Mouse (Mus musculus) small intestine, adult 2 months (tissue): Measurements from ENCODE around the gene Igfbp4. TPM values are rescaled to one million over a fixed set of nuclear protein-coding genes. Genes with fewer than 3 reads are reported as not detected.

Experiments
- H3K27ac ChIP-seq: fragments of 200-500 bp; 2 replicates; pipeline ENCODE4 v1.5.1; 2012; ENCODE audit warnings: low read depth, low read length, control low read depth, inconsistent platforms; ENCODE audit not compliant: insufficient read depth
- H3K27me3 ChIP-seq: fragments of 200-500 bp; 2 replicates; pipeline ENCODE4 v1.6.1; 2012; ENCODE audit warnings: mild to moderate bottlenecking, moderate library complexity, low read length, inconsistent platforms; ENCODE audit not compliant: control insufficient read depth, insufficient read depth
- H3K36me3 ChIP-seq: fragments of 200-500 bp; 2 replicates; pipeline ENCODE4 v1.6.1; 2012; ENCODE audit warnings: mild to moderate bottlenecking, low read length, control low read depth, inconsistent platforms; ENCODE audit not compliant: control insufficient read depth, insufficient read depth
- H3K4me1 ChIP-seq: fragments of 200-500 bp; 2 replicates; pipeline ENCODE4 v1.6.1; 2012; ENCODE audit warnings: low read length, inconsistent platforms, mixed read lengths; ENCODE audit not compliant: control insufficient read depth, insufficient read depth, insufficient read length
- H3K4me3 ChIP-seq: fragments of 200-500 bp; 2 replicates; pipeline ENCODE4 v1.5.1; 2012; ENCODE audit warnings: low read depth, mild to moderate bottlenecking, control low read depth, inconsistent platforms, low read length, moderate library complexity
- CTCF ChIP-seq: fragments of 200-500 bp; IDR thresholded peaks from 2 replicates; pipeline ENCODE4 v1.5.1; 2012; ENCODE audit warnings: low read depth, mild to moderate bottlenecking, control low read depth, inconsistent platforms, low read length, moderate library complexity, mixed read lengths; ENCODE audit not compliant: insufficient replicate concordance, insufficient read length; ENCODE audit errors: extremely low read depth
- POLR2A ChIP-seq: fragments of 200-500 bp; IDR thresholded peaks from 2 replicates; pipeline ENCODE4 v1.6.1; 2012; ENCODE audit warnings: low read depth, mild to moderate bottlenecking, control low read depth, inconsistent platforms, low read length, moderate library complexity
- WGBS: fragments of 180-500 bp; shearing (Covaris S2); methylation state at CpG from one replicate; pipeline ENCODE4 v1.1.7; 2018; 5-methylcytosine and 5-hydroxymethylcytosine counted together
- polyA plus RNA-seq: library from polyadenylated mRNA; depleted of rRNA; stranded (reverse); fragments of >200 nt; gene quantifications from 2 replicates; pipeline ENCODE4 v1.2.3, GENCODE M21; 2012

The Igfbp4 gene
- polyA plus RNA-seq, 1 experiment: 71.6 TPM

DNA sequence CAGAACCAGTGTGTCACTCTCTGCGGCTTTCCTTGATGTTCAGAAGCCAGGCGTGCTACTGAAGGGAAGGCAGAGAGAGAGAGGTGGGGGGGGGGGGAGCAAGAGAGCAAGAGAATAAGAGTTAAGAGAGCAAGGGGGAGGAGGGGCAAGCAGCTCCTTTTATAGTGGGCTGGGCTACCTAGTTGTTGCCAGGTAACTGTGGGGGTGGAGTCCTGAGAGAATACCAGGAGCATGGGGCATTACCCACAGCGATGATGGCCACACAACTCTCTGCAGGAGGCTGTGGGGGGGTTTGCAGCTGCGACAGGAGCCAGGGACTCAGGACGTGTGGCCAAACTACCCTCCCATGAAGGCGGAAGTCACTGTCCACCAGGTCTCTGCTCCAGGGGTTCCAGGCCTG, 15.2 kb upstream of the Igfbp4 start:
- Histone ChIP-seq H3K4me3 (no peak overlapping the region), H3K27ac (no peak overlapping the region), H3K4me1 (no peaks in the 10 kb centered on the region), H3K36me3 (peaks cover 3% of the 10 kb centered on the region; the same call in 1 of the 2 replicates), H3K27me3 (no peaks in the 10 kb centered on the region)
- no peak for TF ChIP-seq CTCF
- TF ChIP-seq POLR2A: no peak
- 91% methylated on average over 6 of the region's 6 CpGs for WGBS

DNA sequence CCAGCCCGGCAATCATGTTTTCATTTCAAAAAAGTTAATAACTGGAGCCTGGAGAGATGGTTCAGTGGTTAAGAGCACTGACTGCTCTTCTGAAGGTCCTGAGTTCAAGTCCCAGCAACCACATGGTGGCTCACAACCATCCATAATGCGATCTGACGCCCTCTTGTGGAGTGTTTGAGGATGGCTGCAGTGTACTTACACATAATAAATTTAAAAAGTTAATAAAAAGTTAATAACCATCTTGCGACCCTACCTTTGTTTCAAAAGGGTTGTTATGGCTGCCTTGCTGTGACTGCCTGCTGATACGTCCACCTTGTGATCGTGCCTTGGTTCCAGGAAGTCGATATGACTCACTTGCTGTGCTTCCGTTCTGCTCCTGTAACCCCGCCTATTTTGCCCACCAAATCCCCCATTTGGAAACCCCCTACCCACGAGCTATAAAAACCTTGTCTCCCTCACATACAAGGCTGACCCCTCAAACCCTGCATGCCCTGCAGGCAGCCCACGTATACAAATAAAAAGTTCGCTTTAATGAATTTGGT, 14.1 kb upstream of the Igfbp4 start:
- Histone ChIP-seq H3K4me3 (no peak overlapping the region), H3K36me3 (0 out of 2 replicates have a peak, but pooled peaks cover 2% of the 10 kb centered on the region), H3K27me3 (no peaks in the 10 kb centered on the region), H3K4me1 (no peaks in the 10 kb centered on the region), H3K27ac (no peak overlapping the region)
- 83% methylated on average over 12 of the region's 12 CpGs for WGBS
- TF ChIP-seq CTCF (no peak), POLR2A (no peak)

DNA sequence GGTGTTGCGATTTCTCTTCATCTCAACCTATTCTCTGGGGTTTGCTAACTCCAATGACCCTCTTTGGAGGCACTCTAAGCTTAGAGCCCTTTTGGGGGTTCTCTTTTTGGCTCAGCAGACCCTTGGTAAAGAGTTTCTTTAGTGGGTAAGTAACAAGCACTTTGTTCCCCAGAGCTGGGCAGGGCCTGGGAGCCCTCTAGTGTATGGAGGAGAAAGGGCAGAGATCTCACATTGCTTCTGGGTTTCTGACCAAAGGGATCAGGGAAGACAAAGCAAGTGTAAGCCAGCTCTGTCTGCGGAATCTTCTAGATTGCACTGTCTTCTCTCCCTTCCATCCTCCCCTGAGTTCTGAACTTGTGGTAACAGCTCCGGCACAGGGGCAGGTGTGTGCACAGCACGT, 5.7 kb upstream of the Igfbp4 start:
- TF ChIP-seq CTCF (peak; percentile 34; the same call in 1 of the 2 replicates), POLR2A (no peak)
- H3K4me1 ChIP-seq: no peaks in the 10 kb centered on the region
- H3K27ac ChIP-seq: no peak overlapping the region
- no peaks in the 10 kb centered on the region for H3K27me3 ChIP-seq
- 72% methylated on average over 4 of the region's 4 CpGs for WGBS
- H3K36me3 ChIP-seq: no peaks in the 10 kb centered on the region
- H3K4me3 ChIP-seq: no peak overlapping the region

DNA sequence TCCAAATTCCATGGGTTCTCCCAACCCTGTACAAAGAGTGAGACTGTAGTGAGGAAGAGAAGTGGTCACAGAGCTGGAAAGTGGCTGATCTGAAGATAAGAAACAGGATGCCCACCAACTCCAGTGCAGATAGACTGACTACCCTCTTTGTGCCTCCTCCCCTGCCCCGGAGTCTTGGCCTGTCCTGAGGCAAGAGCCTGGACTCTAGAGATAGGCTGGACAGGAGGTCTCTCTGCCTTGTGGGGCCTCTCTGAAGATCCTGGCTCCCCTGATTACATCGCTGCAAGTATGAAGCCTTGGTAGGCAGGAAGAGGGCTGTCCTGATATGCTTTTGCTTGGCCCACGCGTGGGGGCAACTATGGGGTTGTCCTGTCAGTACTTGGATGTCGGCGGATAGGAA, 4.8 kb upstream of the Igfbp4 start:
- no peak for TF ChIP-seq POLR2A
- TF ChIP-seq CTCF: no peak
- Histone ChIP-seq H3K27me3 (0 out of 2 replicates have a peak, but pooled peaks cover 2% of the 10 kb centered on the region), H3K4me3 (no peak overlapping the region), H3K4me1 (peaks cover 8% of the 10 kb centered on the region), H3K36me3 (no peaks in the 10 kb centered on the region), H3K27ac (no peak overlapping the region)
- 80% methylated on average over 6 of the region's 6 CpGs for WGBS

- H3K36me3 ChIP-seq: no peaks in the 10 kb centered on the region
- peak overlapping the region; percentile 56 for H3K4me3 ChIP-seq
- 0 out of 2 replicates have a peak, but pooled peaks cover 3% of the 10 kb centered on the region for H3K27me3 ChIP-seq
- under 1% methylated on average over 15 of the region's 15 CpGs for WGBS
- H3K27ac ChIP-seq: no peak overlapping the region
- TF ChIP-seq POLR2A: peak; percentile 14; the same call in 1 of the 2 replicates
- TF ChIP-seq CTCF: peak; percentile 75; the same call in 1 of the 2 replicates
- peaks cover 20% of the 10 kb centered on the region for H3K4me1 ChIP-seq
Observed at GRCm38 (mm10) chr11:99039782-99040181, 1.3 kb upstream of the Igfbp4 start.

DNA sequence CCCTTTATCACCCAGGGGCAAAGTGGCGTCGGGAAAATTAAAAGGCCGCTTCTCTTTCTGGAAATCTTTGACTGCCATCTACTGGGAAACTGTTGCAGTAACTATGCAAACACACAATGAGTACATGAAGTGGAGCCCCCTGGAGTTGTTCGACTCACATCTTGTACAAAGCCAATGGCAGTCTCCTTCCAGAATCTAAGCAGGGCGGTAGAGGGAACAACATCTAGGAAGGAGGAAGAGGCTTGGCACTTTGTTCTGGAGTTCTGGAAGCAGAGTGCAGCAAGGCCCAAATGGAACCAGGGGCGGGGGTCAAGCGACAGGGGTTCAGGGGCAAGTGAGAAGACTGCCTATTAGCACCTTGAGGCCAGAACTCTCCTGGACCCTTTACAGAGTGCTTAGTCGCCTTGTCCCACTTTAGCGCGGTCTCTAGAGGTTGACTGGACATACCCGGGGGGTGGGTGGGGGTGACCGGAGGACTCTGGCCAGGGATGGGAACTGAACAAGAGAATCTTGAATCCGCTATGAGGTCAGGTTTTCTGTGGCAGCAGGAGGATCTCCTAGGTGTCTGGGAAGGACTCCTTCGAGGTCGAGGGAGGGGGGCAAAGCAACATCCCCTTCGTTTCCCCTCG, 584 bp upstream of the Igfbp4 start:
- TF ChIP-seq POLR2A: no peak
- TF ChIP-seq CTCF: peak; percentile 26; the same call in 1 of the 2 replicates
- Histone ChIP-seq H3K27ac (peak overlapping the region; percentile 14; the same call in 1 of the 2 replicates), H3K36me3 (no peaks in the 10 kb centered on the region), H3K27me3 (0 out of 2 replicates have a peak, but pooled peaks cover 3% of the 10 kb centered on the region), H3K4me3 (peak overlapping the region; percentile 79), H3K4me1 (peaks cover 22% of the 10 kb centered on the region)
- 1% methylated on average over 17 of the region's 17 CpGs for WGBS
